Mouse (Mus musculus) CH12.LX (cell line): ENCODE data around the gene Prcc. TPM values are rescaled to one million over a fixed set of nuclear protein-coding genes. Genes with fewer than 3 reads are reported as not detected.

ENCODE experiments used
- DNase-seq: peaks from one replicate; pipeline ENCODE4 v3.0.0-alpha.2; 2013; ENCODE audit errors: extremely low read depth
- H3K27ac ChIP-seq: 2 replicates; pipeline ENCODE4 v1.5.1; 2012; ENCODE audit warnings: low read depth, mild to moderate bottlenecking, control low read depth, moderate library complexity; ENCODE audit not compliant: insufficient read depth
- H3K27me3 ChIP-seq: replicated peaks from 2 replicates; pipeline ENCODE3; 2012; ENCODE audit warnings: inconsistent platforms
- H3K36me3 ChIP-seq, 2 experiments: replicated peaks in 1 of 2; 2 replicates each; pipeline versions ENCODE3 to v1.6.1; 2012; ENCODE audit warnings: inconsistent platforms in 1 of 2, low read length in 1 of 2, mild to moderate bottlenecking in 1 of 2, mixed read lengths in 1 of 2, moderate library complexity in 1 of 2; ENCODE audit not compliant: control insufficient read depth in 1 of 2, insufficient read depth in 1 of 2
- H3K4me1 ChIP-seq, 2 experiments: 2 replicates each; pipeline ENCODE4 v1.6.1; 2012; ENCODE audit warnings: inconsistent platforms in 1 of 2, moderate library complexity in 1 of 2; ENCODE audit not compliant: insufficient read depth in 2 of 2, control insufficient read depth in 1 of 2
- H3K4me2 ChIP-seq: 2 replicates; pipeline ENCODE4 v1.6.1; 2012; ENCODE audit warnings: low read depth, mild to moderate bottlenecking, control low read depth; ENCODE audit not compliant: poor library complexity, insufficient read depth, severe bottlenecking
- H3K4me3 ChIP-seq, 3 experiments: fragments of 150-350 bp in 1 of 3; sonication (generic) in 1 of 3; replicated peaks in 1 of 3; 2 replicates each; pipeline versions ENCODE3 to v1.5.1; 2011 to 2012; ENCODE audit warnings: low read depth in 2 of 3, low read length in 2 of 3, mild to moderate bottlenecking in 2 of 3, moderate library complexity in 2 of 3, control low read depth in 1 of 3, improper control_type of control experiment in 1 of 3, inconsistent platforms in 1 of 3, mixed read lengths in 1 of 3; ENCODE audit not compliant: poor library complexity in 1 of 3
- H3K79me2 ChIP-seq: replicated peaks from 2 replicates; pipeline ENCODE4 v1.6.1; 2012; ENCODE audit warnings: mild to moderate bottlenecking, moderate library complexity; ENCODE audit not compliant: control insufficient read depth, poor library complexity, insufficient read depth, severe bottlenecking; ENCODE audit errors: extremely low read depth
- H3K9ac ChIP-seq: 2 replicates; pipeline ENCODE4 v1.6.1; 2012; ENCODE audit warnings: low read depth, mild to moderate bottlenecking, control low read depth, moderate library complexity; ENCODE audit not compliant: insufficient read depth
- H3K9me3 ChIP-seq: replicated peaks from 2 replicates; pipeline ENCODE3; 2012; ENCODE audit warnings: low read length, inconsistent platforms, mixed read lengths
- CHD2 ChIP-seq: IDR thresholded peaks from 2 replicates; pipeline ENCODE4 v1.6.1; 2011; ENCODE audit warnings: low read length, improper control_type of control experiment
- CTCF ChIP-seq, 2 experiments: IDR thresholded peaks in 1 of 2; conservative IDR thresholded peaks in 1 of 2; 2 replicates each; pipeline ENCODE4 v1.5.1; 2011 to 2012; ENCODE audit warnings: low read depth in 2 of 2, low read length in 2 of 2, improper control_type of control experiment in 1 of 2, inconsistent platforms in 1 of 2, mild to moderate bottlenecking in 1 of 2, moderate library complexity in 1 of 2
- E2F4 ChIP-seq: IDR thresholded peaks from 2 replicates; pipeline ENCODE4 v1.6.1; 2011; ENCODE audit warnings: low read depth, low read length, improper control_type of control experiment; ENCODE audit not compliant: insufficient replicate concordance
- ELF1 ChIP-seq: IDR thresholded peaks from 2 replicates; pipeline ENCODE4 v1.6.1; 2014; ENCODE audit warnings: low read depth, mild to moderate bottlenecking, inconsistent platforms, low read length, improper control_type of control experiment
- GABPA ChIP-seq: IDR thresholded peaks from 2 replicates; pipeline ENCODE4 v1.6.1; 2012; ENCODE audit warnings: low read depth, low read length, improper control_type of control experiment, inconsistent platforms; ENCODE audit not compliant: insufficient replicate concordance
- HCFC1 ChIP-seq: IDR thresholded peaks from 2 replicates; pipeline ENCODE4 v1.6.1; 2012; ENCODE audit warnings: low read depth, mild to moderate bottlenecking, inconsistent platforms, low read length, improper control_type of control experiment
- IRF4 ChIP-seq: IDR thresholded peaks from 2 replicates; pipeline ENCODE4 v1.6.1; 2014; ENCODE audit warnings: low read depth, mild to moderate bottlenecking, inconsistent platforms, low read length, improper control_type of control experiment
- JUND ChIP-seq: conservative IDR thresholded peaks from 2 replicates; pipeline ENCODE4 v1.6.1; 2011; ENCODE audit warnings: low read depth, low read length, improper control_type of control experiment
- KAT2A ChIP-seq: IDR thresholded peaks from 2 replicates; pipeline ENCODE4 v1.6.1; 2012; ENCODE audit warnings: low read length, improper control_type of control experiment, inconsistent platforms; ENCODE audit not compliant: insufficient replicate concordance
- MAFK ChIP-seq: IDR thresholded peaks from 2 replicates; pipeline ENCODE4 v1.6.1; 2011; ENCODE audit warnings: low read length, improper control_type of control experiment; ENCODE audit not compliant: insufficient replicate concordance
- MAX ChIP-seq: IDR thresholded peaks from 2 replicates; pipeline ENCODE4 v1.6.1; 2011; ENCODE audit warnings: low read length, improper control_type of control experiment
- MAZ ChIP-seq: IDR thresholded peaks from 2 replicates; pipeline ENCODE4 v1.6.1; 2012; ENCODE audit warnings: low read depth, mild to moderate bottlenecking, inconsistent platforms, low read length, improper control_type of control experiment, moderate library complexity
- MXI1 ChIP-seq: IDR thresholded peaks from 2 replicates; pipeline ENCODE4 v1.6.1; 2011; ENCODE audit warnings: mild to moderate bottlenecking, low read depth, low read length, improper control_type of control experiment
- SIN3A ChIP-seq: IDR thresholded peaks from 2 replicates; pipeline ENCODE4 v1.6.1; 2012; ENCODE audit warnings: low read length, improper control_type of control experiment, inconsistent platforms
- TCF12 ChIP-seq: IDR thresholded peaks from 2 replicates; pipeline ENCODE4 v1.6.1; 2014; ENCODE audit warnings: low read depth, mild to moderate bottlenecking, inconsistent platforms, low read length, improper control_type of control experiment
- ZKSCAN1 ChIP-seq: IDR thresholded peaks from 2 replicates; pipeline ENCODE4 v1.6.1; 2012; ENCODE audit warnings: low read depth, inconsistent platforms, low read length, improper control_type of control experiment, borderline replicate concordance
- dilution Hi-C: fragments of 300-500 bp; cut with MboI; formaldehyde crosslinking; loops from 2 replicates; pipeline ENCODE4 v1.14.3; 2020; ENCODE audit warnings: low sequenced_read_pairs; ENCODE audit not compliant: extremely low pct_unique_long_range_greater_than_20kb, extremely low pct_ligation_motif_present
- in situ Hi-C: fragments of 300-500 bp; cut with MboI; formaldehyde crosslinking; loops from 3 replicates; pipeline ENCODE4 v1.14.3; 2019; ENCODE audit warnings: low sequenced_read_pairs, low pct_ligation_motif_present, low pct_unique_long_range_greater_than_20kb, mixed read lengths
- polyA plus RNA-seq: library from polyadenylated mRNA; unstranded; fragments of >175 nt; gene quantifications from 2 replicates; pipeline ENCODE4 v1.2.1, GENCODE M21; 2012; ENCODE audit warnings: low read depth; ENCODE audit not compliant: insufficient read length
- total RNA-seq, 2 experiments: library from RNA; depleted of rRNA; stranded (reverse); fragments of 300-350 nt in 1 of 2; fragments of >200 nt in 1 of 2; gene quantifications; 2 replicates each; pipeline ENCODE4 v1.2.3; 2012 to 2014

The Prcc gene
- total and polyA plus RNA-seq, 3 experiments = 26.4 to 58.5 (median 48.6) TPM

DNA sequence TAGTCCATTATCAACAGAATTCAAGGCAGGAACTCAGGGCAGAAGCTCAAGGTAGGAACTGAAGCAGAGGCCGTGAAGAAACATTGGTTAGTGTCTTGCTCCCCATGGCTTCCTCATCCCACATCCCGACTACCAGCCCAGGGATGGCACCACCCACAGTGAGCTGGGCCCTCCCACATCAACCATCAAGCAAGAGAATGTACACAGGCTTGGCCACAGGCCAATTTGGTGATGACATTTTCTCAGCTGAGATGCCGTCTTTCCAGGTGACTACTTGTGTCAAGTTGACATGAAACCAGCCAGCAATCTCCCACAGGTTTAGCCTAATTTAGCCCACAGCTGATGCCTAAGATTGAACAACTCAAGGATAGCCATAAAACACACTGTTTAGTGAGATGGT lies 13.9 kb upstream of the Prcc start:
- no peaks in the 10 kb centered on the region for H3K27me3 ChIP-seq
- in situ Hi-C loops (no loop called here), dilution Hi-C loops (no loop called here)
- no peak for DNase-seq
- H3K4me3 ChIP-seq = no peak overlapping the region
- TF ChIP-seq ZKSCAN1 (no peak), ELF1 (no peak), MXI1 (no peak), JUND (no peak), CHD2 (no peak), E2F4 (no peak)
- H3K4me2 ChIP-seq = no peak overlapping the region
- H3K9ac ChIP-seq = no peak overlapping the region
- no peaks in the 10 kb centered on the region for H3K79me2 ChIP-seq
- H3K27ac ChIP-seq = no peak overlapping the region
- peaks cover 2 to 11% of the 10 kb centered on the region in 2 experiments for H3K4me1 ChIP-seq
- H3K36me3 ChIP-seq = no peaks in the 10 kb centered on the region
- no peaks in the 10 kb centered on the region for H3K9me3 ChIP-seq

DNA sequence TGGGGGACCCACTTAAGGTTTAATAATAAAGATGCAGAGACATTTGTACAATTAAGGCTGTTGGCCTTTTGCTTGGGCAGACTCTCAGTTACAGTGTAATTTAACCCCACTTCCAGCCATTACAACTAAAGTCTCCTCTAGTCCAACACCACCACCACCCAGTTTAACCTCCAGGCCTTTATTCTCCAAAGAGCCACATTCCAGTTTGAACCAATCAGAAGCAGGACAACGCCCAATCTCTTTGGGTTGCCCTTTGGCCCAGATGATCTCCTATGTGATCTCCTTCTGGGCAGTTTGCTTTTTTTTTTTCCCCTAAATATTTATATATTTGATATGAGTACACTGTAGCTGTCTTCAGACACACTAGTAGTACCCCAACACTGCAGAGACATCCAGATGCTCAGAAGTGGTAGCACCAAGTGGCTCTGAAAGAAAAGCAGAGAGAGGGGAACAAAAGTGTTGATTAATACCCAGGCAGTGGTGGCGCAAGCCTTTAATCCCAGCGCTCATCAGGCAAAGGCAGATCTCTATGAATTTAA lies 8.0 kb upstream of the Prcc start:
- Histone ChIP-seq H3K4me1 (no peaks in the 10 kb centered on the region), H3K79me2 (no peaks in the 10 kb centered on the region), H3K4me3 (no peak overlapping the region), H3K27ac (no peak overlapping the region), H3K27me3 (no peaks in the 10 kb centered on the region), H3K9ac (no peak overlapping the region), H3K36me3 (no peaks in the 10 kb centered on the region), H3K4me2 (no peak overlapping the region), H3K9me3 (peaks cover under 1% of the 10 kb centered on the region)
- TF ChIP-seq CTCF (conservative IDR thresholded peaks at IDR 0.05 in 1 of 2, IDR thresholded peaks at IDR 0.05 in 1 of 2; ENCODE audit: low read depth in 2 of 2, low read length in 2 of 2) (no peak), GABPA (no peak), MAFK (no peak), MAX (no peak), MAZ (no peak), HCFC1 (no peak), IRF4 (no peak), SIN3A (no peak)
- no peak for DNase-seq
- in situ Hi-C loops = no loop called here
- dilution Hi-C loops = no loop called here

DNA sequence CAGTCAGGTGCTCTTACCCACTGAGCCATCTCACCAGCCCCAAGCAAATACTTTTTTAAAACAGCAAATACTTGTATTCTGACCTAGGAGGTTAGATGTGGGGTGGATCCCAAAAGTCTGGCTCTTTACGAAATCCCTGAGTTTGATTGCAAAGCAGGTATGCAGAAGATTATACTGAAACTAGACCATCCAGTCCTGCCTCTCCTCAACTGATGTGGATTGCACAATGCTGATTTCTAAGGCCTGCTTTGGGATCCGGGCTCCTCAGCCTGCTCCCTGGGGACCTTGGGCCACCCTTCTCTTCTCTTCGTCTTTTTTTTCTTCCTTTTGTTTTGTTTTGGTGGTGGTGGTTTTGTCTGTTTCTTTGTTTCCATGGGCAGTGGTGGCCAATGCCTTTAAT lies 6.1 kb upstream of the Prcc start:
- Histone ChIP-seq H3K27ac (no peak overlapping the region), H3K36me3 (no peaks in the 10 kb centered on the region), H3K27me3 (no peaks in the 10 kb centered on the region), H3K4me2 (no peak overlapping the region), H3K9me3 (peaks cover 5% of the 10 kb centered on the region)
- no peak for DNase-seq
- TF ChIP-seq KAT2A = no peak
- no peak for TF ChIP-seq MAX
- TF ChIP-seq TCF12 = no peak
- TF ChIP-seq GABPA = no peak
- TF ChIP-seq, all 38 proteins: peak for 0
- in situ Hi-C loops = no loop called here
- no peaks in the 10 kb centered on the region for H3K79me2 ChIP-seq
- no peak overlapping the region for H3K9ac ChIP-seq
- peaks cover 2 to 3% of the 10 kb centered on the region in 2 experiments; a peak in 2 of 4 replicates for H3K4me1 ChIP-seq
- H3K4me3 ChIP-seq = no peak overlapping the region
- dilution Hi-C loops = no loop called here
